22 mouse cellular contexts compared by ENCODE assay signal in the genomic region with DNA sequence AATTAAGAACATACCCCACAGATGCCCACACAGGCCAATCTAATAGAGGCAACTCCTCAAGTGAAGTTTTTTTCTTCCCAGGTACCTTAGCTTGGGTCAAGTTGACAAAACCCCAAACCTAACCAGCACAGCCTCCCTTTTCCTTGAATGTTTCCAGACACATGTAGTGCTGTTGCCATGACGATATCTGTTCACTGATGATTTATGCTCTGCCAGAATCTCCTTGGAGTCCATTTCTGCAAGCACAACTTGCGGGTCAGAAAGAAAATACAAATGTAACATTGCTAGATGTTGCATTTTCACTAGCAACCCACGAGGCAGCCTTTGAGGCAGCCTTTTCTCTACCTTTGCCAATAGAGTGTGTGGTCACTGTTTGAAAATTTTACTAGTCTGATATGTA. TPM values are rescaled to one million over a fixed set of nuclear protein-coding genes. Genes with fewer than 3 reads are reported as not detected.
DNase-seq lines count a peak whose midpoint lies in the region; ATAC-seq lines count a peak whose summit lies in the region.
"Had no signal": no experiment of that assay in that cellular context is flagged by ENCODE, and none has a peak within 500 bp of the region (broad histone marks: within the 10 kb centered on the region; RNA-seq: fewer than 3 reads in every experiment).

No protein-coding gene starts in this region.

- H3K4me1 ChIP-seq in heart, embryonic 12.5 days (replicated peaks) = peaks cover 13% of the 10 kb centered on the region
- no peaks in the 10 kb centered on the region for H3K4me1 ChIP-seq in midbrain, embryonic 14.5 days (ENCODE audit: control insufficient read depth, insufficient read depth, low read length)
- H3K4me1 ChIP-seq in midbrain, embryonic 15.5 days = no peaks in the 10 kb centered on the region
- H3K4me1 ChIP-seq: forebrain, embryonic 12.5 days; hindbrain, embryonic 15.5 days had no signal

- no peaks in the 10 kb centered on the region for H3K36me3 ChIP-seq in heart, embryonic 12.5 days
- no peaks in the 10 kb centered on the region for H3K36me3 ChIP-seq in midbrain, embryonic 14.5 days (ENCODE audit: control insufficient read depth, insufficient read depth, low read length)
- H3K36me3 ChIP-seq in midbrain, embryonic 15.5 days (replicated peaks) = no peaks in the 10 kb centered on the region
- H3K36me3 ChIP-seq: embryonic facial prominence, embryonic 12.5 days; forebrain, embryonic 12.5 days; hindbrain, embryonic 15.5 days had no signal

- no peak overlapping the region for H3K4me2 ChIP-seq in heart, embryonic 12.5 days
- no peak overlapping the region for H3K4me2 ChIP-seq in midbrain, embryonic 14.5 days (ENCODE audit: low read length)
- H3K4me2 ChIP-seq in midbrain, embryonic 15.5 days = no peak overlapping the region
- H3K4me2 ChIP-seq: embryonic facial prominence, embryonic 12.5 days; forebrain, embryonic 12.5 days; hindbrain, embryonic 15.5 days had no signal

- ATAC-seq in heart, embryonic 12.5 days (ENCODE audit: insufficient number of reproducible peaks, low FRiP score) = no peak
- ATAC-seq in midbrain, embryonic 14.5 days (ENCODE audit: low FRiP score, low TSS enrichment) = no peak
- no peak for ATAC-seq in midbrain, embryonic 15.5 days (replicated peaks)
- ATAC-seq: inflammation-experienced regulatory T-cells, adult 6 months; intestine, postnatal 0 days had no signal

- DNase-seq in heart, adult 11 months = peak; percentile 31
- DNase-seq in midbrain, embryonic 14.5 days = peak; percentile 50
- peak; percentile 50 for DNase-seq in embryo, embryonic 10.5 days (ENCODE audit: low spot score)
- DNase-seq in mesoderm, embryonic 11.5 days (ENCODE audit: low read depth, low spot score) = peak; percentile 54
- DNase-seq in left cerebral cortex, postnatal 10 days (ENCODE audit: extremely low spot score in 1 of 2, low spot score in 2 of 2) = no peak
- DNase-seq: adrenal gland, adult 8-10 months; adrenal gland, postnatal 36 days; cerebellum, adult 11 months; cerebellum, adult 9-10 months; cerebellum, postnatal 25 days; gastrocnemius, postnatal 14 days; heart, postnatal 10 days; heart, postnatal 4 days; kidney, adult 8-10 months had no signal

- H3K4me3 ChIP-seq in heart, embryonic 12.5 days = no peak overlapping the region
- H3K4me3 ChIP-seq in midbrain, embryonic 14.5 days (replicated peaks; ENCODE audit: low read depth, low read length) = no peak overlapping the region
- no peak overlapping the region for H3K4me3 ChIP-seq in midbrain, embryonic 15.5 days
- H3K4me3 ChIP-seq: embryonic facial prominence, embryonic 12.5 days; forebrain, embryonic 12.5 days; hindbrain, embryonic 15.5 days had no signal

- no peak overlapping the region for H3K9ac ChIP-seq in heart, embryonic 12.5 days
- H3K9ac ChIP-seq in midbrain, embryonic 14.5 days (replicated peaks; ENCODE audit: low read length) = no peak overlapping the region
- no peak overlapping the region for H3K9ac ChIP-seq in midbrain, embryonic 15.5 days
- H3K9ac ChIP-seq: embryonic facial prominence, embryonic 12.5 days; forebrain, embryonic 12.5 days; hindbrain, embryonic 15.5 days had no signal

- H3K27ac ChIP-seq in heart, embryonic 12.5 days (ENCODE audit: poor library complexity, severe bottlenecking) = no peak overlapping the region
- H3K27ac ChIP-seq in midbrain, embryonic 14.5 days (replicated peaks; ENCODE audit: low read depth, low read length) = no peak overlapping the region
- no peak overlapping the region for H3K27ac ChIP-seq in midbrain, embryonic 15.5 days
- H3K27ac ChIP-seq: embryonic facial prominence, embryonic 12.5 days; forebrain, embryonic 12.5 days; hindbrain, embryonic 15.5 days had no signal

- no peaks in the 10 kb centered on the region for H3K27me3 ChIP-seq in heart, embryonic 12.5 days (replicated peaks)
- H3K27me3 ChIP-seq in midbrain, embryonic 14.5 days (ENCODE audit: control insufficient read depth, insufficient read depth, low read length) = no peaks in the 10 kb centered on the region
- no peaks in the 10 kb centered on the region for H3K27me3 ChIP-seq in midbrain, embryonic 15.5 days (replicated peaks)
- H3K27me3 ChIP-seq: embryonic facial prominence, embryonic 12.5 days; forebrain, embryonic 12.5 days; hindbrain, embryonic 15.5 days had no signal

- WGBS in heart, embryonic 12.5 days = 77% methylated on average over 3 of the region's 3 CpGs
- WGBS in midbrain, embryonic 14.5 days = 81% methylated on average over 3 of the region's 3 CpGs
- WGBS in midbrain, embryonic 15.5 days = 65% methylated on average over 3 of the region's 3 CpGs

- no peaks in the 10 kb centered on the region for H3K9me3 ChIP-seq in heart, embryonic 12.5 days (replicated peaks)
- H3K9me3 ChIP-seq in midbrain, embryonic 14.5 days (ENCODE audit: control insufficient read depth, low read length) = no peaks in the 10 kb centered on the region
- no peaks in the 10 kb centered on the region for H3K9me3 ChIP-seq in midbrain, embryonic 15.5 days
- H3K9me3 ChIP-seq: embryonic facial prominence, embryonic 12.5 days; forebrain, embryonic 12.5 days; hindbrain, embryonic 15.5 days had no signal

- intact Hi-C loops in left cerebral cortex, postnatal 10 days (cut with DNase I) = no loop called here

RNA-seq across cellular contexts. Expression of gene Tmem252, which starts 6.3 kb away (rescaled TPM):
- polyA plus RNA-seq in heart, embryonic 12.5 days (2016; fragmentation: Nextera tagmentation; extraction: Ambion mirVana) = 3.8 and 4.5 TPM in 2 replicates
- polyA plus RNA-seq in midbrain, embryonic 14.5 days (2014; fragmentation: Nextera tagmentation; extraction: Ambion mirVana) = 1.2 and 2.0 TPM in 2 replicates
- polyA plus RNA-seq in midbrain, embryonic 15.5 days (2015; fragmentation: Nextera tagmentation; extraction: Ambion mirVana) = 1.6 and 1.7 TPM in 2 replicates
- total RNA-seq in left cerebral cortex, postnatal 10 days (2021) = under 1 TPM; 0.61 to 0.84 TPM
- total RNA-seq: granulocyte monocyte progenitor cell, adult 5-6 weeks had no signal
- polyA plus RNA-seq: inflammation-experienced regulatory T-cells, adult 6 months had no signal

Comparison
In these comparisons a context has a peak if more than half of its experiments do, and no peak if none do; other contexts are left out.
1. DNase-seq: peak in heart, adult 11 months (single experiment), midbrain, embryonic 14.5 days (single experiment), embryo, embryonic 10.5 days (single experiment) and mesoderm, embryonic 11.5 days (single experiment); none in left cerebral cortex, postnatal 10 days (0 of 2).